Mouse (Mus musculus) midbrain, embryonic 16.5 days (tissue): ENCODE measurements around the gene Gnptg. TPM values are rescaled to one million over a fixed set of nuclear protein-coding genes. Genes with fewer than 3 reads are reported as not detected.
A peak's percentile ranks its signal among the peaks of the same experiment; 100 is the strongest.
"Not testable (repeated sequence)": the region's sequence is repeated elsewhere in the genome, so short reads cannot be mapped to it uniquely, and the experiment has no call there.

ENCODE experiments used
- ATAC-seq: fragments of 200-750 bp; cut with Nextera tagmentation; 2 replicates; pipeline ENCODE4 v1.8.0; 2017; ENCODE audit warnings: moderate TSS enrichment
- H3K27ac ChIP-seq: fragments of 300-500 bp; sonication (generic); 2 replicates; pipeline ENCODE4 v1.5.1; 2014; ENCODE audit warnings: mild to moderate bottlenecking, low read length, mixed read lengths
- H3K27me3 ChIP-seq: fragments of 300-500 bp; sonication (generic); 2 replicates; pipeline ENCODE4 v1.6.1; 2014; ENCODE audit warnings: low read depth, low read length, mixed read lengths; ENCODE audit not compliant: control insufficient read depth, insufficient read depth
- H3K36me3 ChIP-seq: fragments of 300-500 bp; sonication (generic); 2 replicates; pipeline ENCODE4 v1.6.1; 2014; ENCODE audit warnings: mild to moderate bottlenecking, low read length, moderate library complexity, mixed read lengths; ENCODE audit not compliant: control insufficient read depth, insufficient read depth
- H3K4me1 ChIP-seq: fragments of 300-500 bp; sonication (generic); 2 replicates; pipeline ENCODE4 v1.6.1; 2014; ENCODE audit warnings: mild to moderate bottlenecking, low read length, mixed read lengths; ENCODE audit not compliant: control insufficient read depth, insufficient read depth
- H3K4me2 ChIP-seq: fragments of 300-500 bp; sonication (generic); 2 replicates; pipeline ENCODE4 v1.6.1; 2014; ENCODE audit warnings: mild to moderate bottlenecking, low read length, mixed read lengths
- H3K4me3 ChIP-seq: fragments of 300-500 bp; sonication (generic); 2 replicates; pipeline ENCODE4 v1.5.1; 2014; ENCODE audit warnings: low read depth, mild to moderate bottlenecking, low read length, moderate library complexity, mixed read lengths
- H3K9ac ChIP-seq: fragments of 300-500 bp; sonication (generic); 2 replicates; pipeline ENCODE4 v1.6.1; 2014; ENCODE audit warnings: low read depth, low read length, mixed read lengths
- H3K9me3 ChIP-seq: fragments of 300-500 bp; sonication (generic); replicated peaks from 2 replicates; pipeline ENCODE4 v1.6.1; 2014; ENCODE audit warnings: mild to moderate bottlenecking, low read length, mixed read lengths; ENCODE audit not compliant: control insufficient read depth, poor library complexity, severe bottlenecking
- WGBS: fragments of 180-500 bp; shearing (Covaris S2); extraction: QIAGEN DNeasy Blood & Tissue Kit; methylation state at CpG from one replicate; pipeline ENCODE4 v1.1.7; 2014; 5-methylcytosine and 5-hydroxymethylcytosine counted together
- polyA plus RNA-seq: library from polyadenylated mRNA; unstranded; fragments of >200 nt; fragmentation: Nextera tagmentation; extraction: Ambion mirVana; gene quantifications from 2 replicates; pipeline ENCODE4 v1.2.1, GENCODE M21; 2015

Gnptg gene
- polyA plus RNA-seq, 1 experiment from 2014 or later = 114 TPM

GRCm38 (mm10) chr17:25227991-25228390 lies 11.9 kb downstream of the Gnptg start:
- Histone ChIP-seq H3K36me3 (peaks cover 8% of the 10 kb centered on the region), H3K4me1 (no peaks in the 10 kb centered on the region; the same call in 1 of the 2 replicates), H3K4me3 (no peak overlapping the region), H3K4me2 (no peak overlapping the region), H3K27me3 (no peaks in the 10 kb centered on the region), H3K9ac (no peak overlapping the region), H3K9me3 (no peaks in the 10 kb centered on the region), H3K27ac (no peak overlapping the region)
- no peak for ATAC-seq
- 88% methylated on average over 5 of the region's 5 CpGs for WGBS

GRCm38 (mm10) chr17:25225659-25226058 lies 14.3 kb downstream of the Gnptg start:
- H3K4me1 ChIP-seq = peaks cover 15% of the 10 kb centered on the region
- H3K9ac ChIP-seq = no peak overlapping the region
- no peaks in the 10 kb centered on the region for H3K27me3 ChIP-seq
- H3K4me3 ChIP-seq = no peak overlapping the region
- no peaks in the 10 kb centered on the region for H3K9me3 ChIP-seq
- peaks cover 4% of the 10 kb centered on the region; the same call in 1 of the 2 replicates for H3K36me3 ChIP-seq
- 92% methylated on average over 4 of the region's 4 CpGs for WGBS
- H3K27ac ChIP-seq = no peak overlapping the region
- no peak overlapping the region for H3K4me2 ChIP-seq
- no peak for ATAC-seq

- H3K4me3 ChIP-seq = no peak overlapping the region
- no peaks in the 10 kb centered on the region for H3K27me3 ChIP-seq
- no peak overlapping the region for H3K4me2 ChIP-seq
- WGBS = 92% methylated on average over 7 of the region's 7 CpGs
- no peak for ATAC-seq
- peaks cover 15% of the 10 kb centered on the region for H3K4me1 ChIP-seq
- no peaks in the 10 kb centered on the region for H3K9me3 ChIP-seq
- no peak overlapping the region for H3K27ac ChIP-seq
- no peak overlapping the region for H3K9ac ChIP-seq
- H3K36me3 ChIP-seq = peaks cover 4% of the 10 kb centered on the region; the same call in 1 of the 2 replicates
Measured at GRCm38 (mm10) chr17:25224586-25225222, 15.2 kb downstream of the Gnptg start.

- Histone ChIP-seq H3K4me1 (peaks cover 15% of the 10 kb centered on the region), H3K9me3 (no peaks in the 10 kb centered on the region), H3K4me3 (peak overlapping the region; percentile 32), H3K27ac (no peak overlapping the region), H3K36me3 (peaks cover 5% of the 10 kb centered on the region; the same call in 1 of the 2 replicates), H3K9ac (peak overlapping the region; percentile 56; the same call in 1 of the 2 replicates), H3K27me3 (no peaks in the 10 kb centered on the region), H3K4me2 (peak overlapping the region; percentile 71)
- ATAC-seq = no peak
- WGBS = 33% methylated on average over 6 of the region's 6 CpGs
Measured at GRCm38 (mm10) chr17:25222951-25223601, 16.8 kb downstream of the Gnptg start.

- not testable (repeated sequence) for H3K9me3 ChIP-seq
- H3K9ac ChIP-seq = peak overlapping the region; percentile 56; the same call in 1 of the 2 replicates
- WGBS = 17% methylated on average over 13 of the region's 28 CpGs
Measured at GRCm38 (mm10) chr17:25222504-25222940, 17.4 kb downstream of the Gnptg start.

GRCm38 (mm10) chr17:25221821-25222503 lies 18.0 kb downstream of the Gnptg start:
- Histone ChIP-seq H3K4me2 (peak overlapping the region; percentile 71), H3K27ac (peak overlapping the region; percentile 68), H3K4me1 (peaks cover 15% of the 10 kb centered on the region), H3K27me3 (no peaks in the 10 kb centered on the region), H3K9ac (peak overlapping the region; percentile 47), H3K36me3 (peaks cover 4% of the 10 kb centered on the region; the same call in 1 of the 2 replicates), H3K9me3 (no peaks in the 10 kb centered on the region), H3K4me3 (peak overlapping the region; percentile 45)
- ATAC-seq = peak; percentile 88
- 1% methylated on average over 18 of the region's 30 CpGs for WGBS

More at GRCm38 (mm10) chr17:25222504-25222940, 17.4 kb downstream of the Gnptg start:
- ATAC-seq = peak; percentile 93
- not testable (repeated sequence) for H3K36me3 ChIP-seq, H3K27ac ChIP-seq, H3K27me3 ChIP-seq
- Histone ChIP-seq H3K4me3 (peak overlapping the region; percentile 45), H3K4me2 (peak overlapping the region; percentile 71), H3K4me1 (peaks cover 15% of the 10 kb centered on the region)

GRCm38 (mm10) chr17:25220746-25221145 lies 19.2 kb downstream of the Gnptg start:
- no peak overlapping the region; the same call in 1 of the 2 replicates for H3K9ac ChIP-seq
- H3K4me2 ChIP-seq = no peak overlapping the region
- no peak overlapping the region for H3K4me3 ChIP-seq
- H3K36me3 ChIP-seq = peaks cover 3% of the 10 kb centered on the region; the same call in 1 of the 2 replicates
- H3K27me3 ChIP-seq = no peaks in the 10 kb centered on the region
- H3K27ac ChIP-seq = no peak overlapping the region
- WGBS = 89% methylated on average over 1 of the region's 1 CpGs
- no peak for ATAC-seq
- H3K9me3 ChIP-seq = no peaks in the 10 kb centered on the region
- peaks cover 15% of the 10 kb centered on the region for H3K4me1 ChIP-seq

GRCm38 (mm10) chr17:25219492-25220295 lies 20.2 kb downstream of the Gnptg start:
- peaks cover 8% of the 10 kb centered on the region for H3K36me3 ChIP-seq
- no peaks in the 10 kb centered on the region for H3K27me3 ChIP-seq
- H3K9me3 ChIP-seq = no peaks in the 10 kb centered on the region
- H3K27ac ChIP-seq = no peak overlapping the region
- H3K4me3 ChIP-seq = no peak overlapping the region
- H3K9ac ChIP-seq = no peak overlapping the region
- WGBS = 92% methylated on average over 15 of the region's 15 CpGs
- ATAC-seq = no peak
- H3K4me1 ChIP-seq = peaks cover 15% of the 10 kb centered on the region
- H3K4me2 ChIP-seq = no peak overlapping the region
